Mouse (Mus musculus) lung, postnatal 4 days (tissue): Measurements from ENCODE around the gene Vps4a.

Experiments
- DNase-seq, 2 experiments: peaks; one replicate each; pipeline ENCODE4 v3.0.0; 2021

The Vps4a gene

GRCm38 (mm10) chr8:107049480-107049879 is 18.5 kb downstream of the Vps4a start:
- no peak for DNase-seq

- no peak for DNase-seq
These were observed 21.0 kb downstream of the Vps4a start for GRCm38 (mm10) chr8:107052046-107052445.

GRCm38 (mm10) chr8:107056076-107056972 is 25.3 kb downstream of the Vps4a start, which contains the start of the genes Cog8 and Nip7:
TSS of gene Cog8 (minus strand) at chr8:107056689.
TSS of gene Nip7 (plus strand) at chr8:107056877.
- DNase-seq = peak; percentile 96 to 98

GRCm38 (mm10) chr8:107056973-107057369 is 25.9 kb downstream of the Vps4a start:
- no peak for DNase-seq

GRCm38 (mm10) chr8:107062613-107063012 is 31.6 kb downstream of the Vps4a start:
- DNase-seq = no peak

GRCm38 (mm10) chr8:107065511-107066496 is 34.8 kb downstream of the Vps4a start, which contains the start of gene Tmed6:
TSS of gene Tmed6 (minus strand) at chr8:107065644.
- peak; percentile 53 to 75 for DNase-seq

GRCm38 (mm10) chr8:107073706-107074105 is 42.7 kb downstream of the Vps4a start:
- DNase-seq = no peak

- DNase-seq = no peak
These were observed 43.1 kb downstream of the Vps4a start for GRCm38 (mm10) chr8:107074128-107074527.

- DNase-seq = no peak
These were observed 45.3 kb downstream of the Vps4a start for GRCm38 (mm10) chr8:107076239-107076888.

- DNase-seq = no peak
These were observed 54.3 kb downstream of the Vps4a start for GRCm38 (mm10) chr8:107085358-107085757.

GRCm38 (mm10) chr8:107086018-107086417 is 55.0 kb downstream of the Vps4a start:
- no peak for DNase-seq

- no peak for DNase-seq
These were observed 57.6 kb downstream of the Vps4a start for GRCm38 (mm10) chr8:107088526-107089063.

- DNase-seq = no peak
These were observed 59.5 kb downstream of the Vps4a start for GRCm38 (mm10) chr8:107090531-107090930.
